Mouse (Mus musculus): ENCODE results near the gene Pex3. TPM values are rescaled to one million over a fixed set of nuclear protein-coding genes. Genes with fewer than 3 reads are reported as not detected.

Pex3 gene
- polyA plus RNA-seq, 1 experiment from 2014 or later: 22.4 TPM

DNA sequence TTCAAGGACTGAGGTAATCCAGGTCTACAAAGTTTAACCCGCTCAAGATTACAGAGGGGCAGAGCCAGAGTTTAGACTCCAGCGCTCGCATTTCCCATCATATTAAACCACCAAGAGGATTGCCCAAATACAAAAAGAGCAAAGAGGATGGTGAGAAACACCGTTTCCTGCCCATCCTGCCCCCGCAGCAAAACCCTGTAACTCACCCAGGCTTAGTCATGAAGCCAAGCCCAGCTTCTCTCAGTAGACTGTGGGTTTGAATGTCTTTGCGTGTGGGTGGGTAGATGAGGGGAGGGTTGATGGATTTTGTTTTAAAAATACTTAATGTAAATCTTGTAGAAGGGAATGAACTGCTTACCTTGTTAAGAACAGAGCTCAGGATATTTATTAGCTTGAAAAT, 19.5 kb upstream of the Pex3 start:
- ATAC-seq (replicated peaks; ENCODE audit: insufficient number of reproducible peaks, low FRiP score, low TSS enrichment): no peak
- no peak overlapping the region for H3K9ac ChIP-seq (ENCODE audit: low read depth, low read length)
- H3K27ac ChIP-seq (ENCODE audit: low read depth, low read length): no peak overlapping the region
- no peaks in the 10 kb centered on the region for H3K27me3 ChIP-seq (ENCODE audit: control insufficient read depth, insufficient read depth, low read length)
- 85% methylated on average over 6 of the region's 6 CpGs for WGBS (ENCODE audit: insufficient replicate concordance)
- H3K9me3 ChIP-seq (replicated peaks; ENCODE audit: control insufficient read depth, low read length): no peaks in the 10 kb centered on the region
- no peaks in the 10 kb centered on the region for H3K36me3 ChIP-seq (ENCODE audit: control insufficient read depth, insufficient read depth, low read length)
- H3K4me2 ChIP-seq: no peak overlapping the region
- no peak overlapping the region for H3K4me3 ChIP-seq (ENCODE audit: low read depth, low read length)
- H3K4me1 ChIP-seq (ENCODE audit: control insufficient read depth, insufficient read depth, low read length): 0 out of 2 replicates have a peak, but pooled peaks cover 3% of the 10 kb centered on the region

- Histone ChIP-seq H3K9me3 (replicated peaks; ENCODE audit: control insufficient read depth, low read length) (no peaks in the 10 kb centered on the region), H3K27ac (ENCODE audit: low read depth, low read length) (no peak overlapping the region), H3K4me2 (no peak overlapping the region), H3K4me3 (ENCODE audit: low read depth, low read length) (no peak overlapping the region), H3K4me1 (ENCODE audit: control insufficient read depth, insufficient read depth, low read length) (0 out of 2 replicates have a peak, but pooled peaks cover 3% of the 10 kb centered on the region), H3K9ac (ENCODE audit: low read depth, low read length) (no peak overlapping the region), H3K27me3 (ENCODE audit: control insufficient read depth, insufficient read depth, low read length) (no peaks in the 10 kb centered on the region), H3K36me3 (ENCODE audit: control insufficient read depth, insufficient read depth, low read length) (no peaks in the 10 kb centered on the region)
- no peak for ATAC-seq (replicated peaks; ENCODE audit: insufficient number of reproducible peaks, low FRiP score, low TSS enrichment)
- 56% methylated on average over 10 of the region's 10 CpGs for WGBS (ENCODE audit: insufficient replicate concordance)
Measured at GRCm38 (mm10) chr10:13572003-13572402, 19.1 kb upstream of the Pex3 start.

GRCm38 (mm10) chr10:13570697-13571538, 18.0 kb upstream of the Pex3 start:
- no peak overlapping the region for H3K4me2 ChIP-seq
- H3K4me3 ChIP-seq (ENCODE audit: low read depth, low read length): no peak overlapping the region
- H3K36me3 ChIP-seq (ENCODE audit: control insufficient read depth, insufficient read depth, low read length): no peaks in the 10 kb centered on the region
- no peaks in the 10 kb centered on the region for H3K27me3 ChIP-seq (ENCODE audit: control insufficient read depth, insufficient read depth, low read length)
- H3K27ac ChIP-seq (ENCODE audit: low read depth, low read length): no peak overlapping the region
- ATAC-seq (replicated peaks; ENCODE audit: insufficient number of reproducible peaks, low FRiP score, low TSS enrichment): no peak
- no peaks in the 10 kb centered on the region for H3K9me3 ChIP-seq (replicated peaks; ENCODE audit: control insufficient read depth, low read length)
- no peak overlapping the region for H3K9ac ChIP-seq (ENCODE audit: low read depth, low read length)
- 0 out of 2 replicates have a peak, but pooled peaks cover 3% of the 10 kb centered on the region for H3K4me1 ChIP-seq (ENCODE audit: control insufficient read depth, insufficient read depth, low read length)
- WGBS (ENCODE audit: insufficient replicate concordance): 72% methylated on average over 9 of the region's 9 CpGs

DNA sequence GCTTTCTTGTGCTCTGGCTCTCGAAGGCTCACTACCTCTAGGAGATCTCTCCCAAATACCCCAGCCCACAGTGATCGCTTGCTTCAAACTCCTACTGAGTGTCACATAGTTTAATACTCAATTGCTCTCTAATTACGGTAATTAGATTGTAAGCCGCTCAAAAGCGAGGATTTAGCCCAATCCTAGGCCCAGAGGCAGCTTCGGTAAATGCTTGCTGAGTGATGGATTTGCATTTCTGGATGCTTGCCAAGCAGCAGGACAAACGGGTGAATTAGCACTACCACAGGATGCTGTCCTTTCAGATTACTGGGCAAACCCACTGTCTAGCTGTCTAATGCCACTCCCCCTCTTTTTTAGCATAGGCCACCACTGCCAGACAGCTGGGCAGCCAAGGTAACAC, 16.9 kb upstream of the Pex3 start:
- 58% methylated on average over 7 of the region's 7 CpGs for WGBS (ENCODE audit: insufficient replicate concordance)
- H3K4me1 ChIP-seq (ENCODE audit: control insufficient read depth, insufficient read depth, low read length): 0 out of 2 replicates have a peak, but pooled peaks cover 3% of the 10 kb centered on the region
- H3K27ac ChIP-seq (ENCODE audit: low read depth, low read length): no peak overlapping the region
- H3K36me3 ChIP-seq (ENCODE audit: control insufficient read depth, insufficient read depth, low read length): no peaks in the 10 kb centered on the region
- H3K9ac ChIP-seq (ENCODE audit: low read depth, low read length): no peak overlapping the region
- H3K4me3 ChIP-seq (ENCODE audit: low read depth, low read length): no peak overlapping the region
- H3K4me2 ChIP-seq: no peak overlapping the region
- ATAC-seq (replicated peaks; ENCODE audit: insufficient number of reproducible peaks, low FRiP score, low TSS enrichment): no peak
- H3K9me3 ChIP-seq (replicated peaks; ENCODE audit: control insufficient read depth, low read length): no peaks in the 10 kb centered on the region
- no peaks in the 10 kb centered on the region for H3K27me3 ChIP-seq (ENCODE audit: control insufficient read depth, insufficient read depth, low read length)

GRCm38 (mm10) chr10:13566393-13566792, 13.5 kb upstream of the Pex3 start:
- Histone ChIP-seq H3K4me1 (ENCODE audit: control insufficient read depth, insufficient read depth, low read length) (no peaks in the 10 kb centered on the region), H3K4me2 (no peak overlapping the region), H3K4me3 (ENCODE audit: low read depth, low read length) (no peak overlapping the region), H3K9me3 (replicated peaks; ENCODE audit: control insufficient read depth, low read length) (no peaks in the 10 kb centered on the region), H3K27me3 (ENCODE audit: control insufficient read depth, insufficient read depth, low read length) (no peaks in the 10 kb centered on the region), H3K9ac (ENCODE audit: low read depth, low read length) (no peak overlapping the region), H3K36me3 (ENCODE audit: control insufficient read depth, insufficient read depth, low read length) (peaks cover 2% of the 10 kb centered on the region; the same call in 1 of the 2 replicates), H3K27ac (ENCODE audit: low read depth, low read length) (no peak overlapping the region)
- no peak for ATAC-seq (replicated peaks; ENCODE audit: insufficient number of reproducible peaks, low FRiP score, low TSS enrichment)
- WGBS (ENCODE audit: insufficient replicate concordance): 51% methylated on average over 13 of the region's 13 CpGs

DNA sequence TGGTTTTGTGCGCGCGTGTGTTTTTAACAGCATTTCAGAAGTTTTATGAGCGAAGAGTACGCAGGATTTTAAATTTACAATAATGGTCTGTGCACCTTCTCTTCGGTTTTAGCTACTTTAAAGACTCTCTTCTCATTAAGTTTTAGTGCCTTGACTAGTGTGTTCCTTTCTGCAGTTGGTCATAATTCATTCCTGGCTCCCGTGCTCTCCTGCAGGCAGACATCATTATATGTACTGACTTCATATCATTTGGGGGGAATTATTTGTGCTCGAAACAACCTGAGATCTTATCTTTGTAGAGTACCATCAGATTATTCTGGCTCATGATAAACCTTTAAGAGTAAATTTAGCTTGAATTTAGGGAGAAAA, 12.1 kb upstream of the Pex3 start:
- Histone ChIP-seq H3K36me3 (ENCODE audit: control insufficient read depth, insufficient read depth, low read length) (peaks cover 2% of the 10 kb centered on the region; the same call in 1 of the 2 replicates), H3K27ac (ENCODE audit: low read depth, low read length) (no peak overlapping the region), H3K9me3 (replicated peaks; ENCODE audit: control insufficient read depth, low read length) (no peaks in the 10 kb centered on the region), H3K9ac (ENCODE audit: low read depth, low read length) (0 out of 2 replicates have a peak overlapping the region, but pooled peaks have one; percentile 30), H3K4me2 (peak overlapping the region; percentile 64), H3K4me3 (ENCODE audit: low read depth, low read length) (peak overlapping the region; percentile 21), H3K4me1 (ENCODE audit: control insufficient read depth, insufficient read depth, low read length) (no peaks in the 10 kb centered on the region), H3K27me3 (ENCODE audit: control insufficient read depth, insufficient read depth, low read length) (no peaks in the 10 kb centered on the region)
- 56% methylated on average over 8 of the region's 8 CpGs for WGBS (ENCODE audit: insufficient replicate concordance)
- ATAC-seq (replicated peaks; ENCODE audit: insufficient number of reproducible peaks, low FRiP score, low TSS enrichment): no peak

GRCm38 (mm10) chr10:13564364-13565079, 11.6 kb upstream of the Pex3 start:
- H3K4me1 ChIP-seq (ENCODE audit: control insufficient read depth, insufficient read depth, low read length): no peaks in the 10 kb centered on the region
- peak overlapping the region; percentile 21 for H3K4me3 ChIP-seq (ENCODE audit: low read depth, low read length)
- H3K4me2 ChIP-seq: peak overlapping the region; percentile 64
- 0 out of 2 replicates have a peak overlapping the region, but pooled peaks have one; percentile 30 for H3K9ac ChIP-seq (ENCODE audit: low read depth, low read length)
- H3K27me3 ChIP-seq (ENCODE audit: control insufficient read depth, insufficient read depth, low read length): no peaks in the 10 kb centered on the region
- 24% methylated on average over 24 of the region's 24 CpGs for WGBS (ENCODE audit: insufficient replicate concordance)
- no peak overlapping the region for H3K27ac ChIP-seq (ENCODE audit: low read depth, low read length)
- no peaks in the 10 kb centered on the region for H3K9me3 ChIP-seq (replicated peaks; ENCODE audit: control insufficient read depth, low read length)
- peaks cover 2% of the 10 kb centered on the region; the same call in 1 of the 2 replicates for H3K36me3 ChIP-seq (ENCODE audit: control insufficient read depth, insufficient read depth, low read length)
- ATAC-seq (replicated peaks; ENCODE audit: insufficient number of reproducible peaks, low FRiP score, low TSS enrichment): no peak

DNA sequence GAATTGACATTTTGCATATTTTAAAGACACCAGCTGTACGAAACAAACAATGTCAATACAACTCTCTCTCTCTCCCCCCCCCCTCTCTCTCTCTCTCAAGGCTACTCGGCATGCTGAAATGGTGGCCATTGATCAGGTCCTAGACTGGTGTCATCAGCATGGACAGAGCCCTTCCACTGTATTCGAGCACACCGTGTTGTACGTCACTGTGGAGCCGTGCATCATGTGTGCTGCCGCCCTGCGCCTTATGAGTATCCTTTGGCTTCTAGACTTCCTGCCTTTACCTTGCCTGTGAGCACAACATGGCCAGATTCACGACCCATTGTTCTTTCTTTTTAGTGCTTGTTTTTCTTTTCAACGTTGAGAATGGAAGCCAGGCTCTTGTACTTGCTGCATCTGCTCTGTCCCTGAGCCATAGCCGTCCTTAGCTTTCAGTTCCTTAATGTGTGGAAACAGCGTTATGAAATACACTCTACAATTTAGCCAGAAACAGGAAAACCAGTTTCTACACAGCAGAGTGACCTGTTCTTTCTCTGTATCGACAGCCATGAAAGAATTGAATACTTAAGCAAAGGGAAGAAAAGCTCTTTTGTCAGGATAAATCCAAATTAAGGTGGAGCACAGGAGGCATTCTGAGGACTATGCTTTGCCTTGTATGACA, 7.2 kb upstream of the Pex3 start:
- no peak for ATAC-seq (replicated peaks; ENCODE audit: insufficient number of reproducible peaks, low FRiP score, low TSS enrichment)
- WGBS (ENCODE audit: insufficient replicate concordance): 85% methylated on average over 13 of the region's 13 CpGs
- H3K4me3 ChIP-seq (ENCODE audit: low read depth, low read length): no peak overlapping the region

More for the DNA sequence above, 7.2 kb upstream of the Pex3 start:
- Histone ChIP-seq H3K36me3 (ENCODE audit: control insufficient read depth, insufficient read depth, low read length) (peaks cover 2% of the 10 kb centered on the region; the same call in 1 of the 2 replicates), H3K9me3 (replicated peaks; ENCODE audit: control insufficient read depth, low read length) (no peaks in the 10 kb centered on the region), H3K4me2 (no peak overlapping the region), H3K9ac (ENCODE audit: low read depth, low read length) (no peak overlapping the region), H3K4me1 (ENCODE audit: control insufficient read depth, insufficient read depth, low read length) (no peaks in the 10 kb centered on the region), H3K27ac (ENCODE audit: low read depth, low read length) (no peak overlapping the region), H3K27me3 (ENCODE audit: control insufficient read depth, insufficient read depth, low read length) (no peaks in the 10 kb centered on the region)
